Mouse (Mus musculus): ENCODE results near the gene Nfia. TPM values are rescaled to one million over a fixed set of nuclear protein-coding genes. Genes with fewer than 3 reads are reported as not detected.

The Nfia gene
- polyA plus RNA-seq, 1 experiment from 2014 or later = 37.2 TPM

GRCm38 (mm10) chr4:98060601-98061000 lies 288.1 kb downstream of the Nfia start:
- DNase-seq = no peak
- WGBS = 56% methylated on average over 1 of the region's 1 CpGs
- no peak for ATAC-seq (ENCODE audit: low FRiP score, low TSS enrichment)
- H3K9me3 ChIP-seq (ENCODE audit: control insufficient read depth, low read length) = no peaks in the 10 kb centered on the region
- H3K9ac ChIP-seq (replicated peaks; ENCODE audit: low read length) = no peak overlapping the region
- H3K4me1 ChIP-seq (ENCODE audit: control insufficient read depth, insufficient read depth, low read length) = no peaks in the 10 kb centered on the region
- H3K27ac ChIP-seq (replicated peaks; ENCODE audit: low read depth, low read length) = no peak overlapping the region
- H3K27me3 ChIP-seq (ENCODE audit: control insufficient read depth, insufficient read depth, low read length) = no peaks in the 10 kb centered on the region
- H3K4me3 ChIP-seq (replicated peaks; ENCODE audit: low read depth, low read length) = no peak overlapping the region
- peaks cover 5% of the 10 kb centered on the region; the same call in 1 of the 2 replicates for H3K36me3 ChIP-seq (ENCODE audit: control insufficient read depth, insufficient read depth, low read length)
- H3K4me2 ChIP-seq (ENCODE audit: low read length) = no peak overlapping the region

- Histone ChIP-seq H3K4me3 (replicated peaks; ENCODE audit: low read depth, low read length) (no peak overlapping the region), H3K9ac (replicated peaks; ENCODE audit: low read length) (no peak overlapping the region), H3K27ac (replicated peaks; ENCODE audit: low read depth, low read length) (no peak overlapping the region), H3K27me3 (ENCODE audit: control insufficient read depth, insufficient read depth, low read length) (no peaks in the 10 kb centered on the region), H3K36me3 (ENCODE audit: control insufficient read depth, insufficient read depth, low read length) (peaks cover 5% of the 10 kb centered on the region; the same call in 1 of the 2 replicates), H3K9me3 (ENCODE audit: control insufficient read depth, low read length) (no peaks in the 10 kb centered on the region), H3K4me2 (ENCODE audit: low read length) (no peak overlapping the region), H3K4me1 (ENCODE audit: control insufficient read depth, insufficient read depth, low read length) (no peaks in the 10 kb centered on the region)
- no peak for ATAC-seq (ENCODE audit: low FRiP score, low TSS enrichment)
- no peak for DNase-seq
- WGBS = 94% methylated on average over 1 of the region's 1 CpGs
Measured at GRCm38 (mm10) chr4:98061086-98061485, 288.6 kb downstream of the Nfia start.

GRCm38 (mm10) chr4:98063280-98063679 lies 290.7 kb downstream of the Nfia start:
- no peak overlapping the region for H3K9ac ChIP-seq (replicated peaks; ENCODE audit: low read length)
- H3K4me2 ChIP-seq (ENCODE audit: low read length) = no peak overlapping the region
- no peaks in the 10 kb centered on the region for H3K27me3 ChIP-seq (ENCODE audit: control insufficient read depth, insufficient read depth, low read length)
- no peaks in the 10 kb centered on the region for H3K9me3 ChIP-seq (ENCODE audit: control insufficient read depth, low read length)
- DNase-seq (no peak), ATAC-seq (ENCODE audit: low FRiP score, low TSS enrichment) (no peak)
- no peak overlapping the region for H3K4me3 ChIP-seq (replicated peaks; ENCODE audit: low read depth, low read length)
- 94% methylated on average over 3 of the region's 3 CpGs for WGBS
- H3K36me3 ChIP-seq (ENCODE audit: control insufficient read depth, insufficient read depth, low read length) = peaks cover 5% of the 10 kb centered on the region; the same call in 1 of the 2 replicates
- H3K4me1 ChIP-seq (ENCODE audit: control insufficient read depth, insufficient read depth, low read length) = no peaks in the 10 kb centered on the region
- H3K27ac ChIP-seq (replicated peaks; ENCODE audit: low read depth, low read length) = no peak overlapping the region

GRCm38 (mm10) chr4:98076106-98076505 lies 303.6 kb downstream of the Nfia start:
- Histone ChIP-seq H3K4me1 (ENCODE audit: control insufficient read depth, insufficient read depth, low read length) (no peaks in the 10 kb centered on the region), H3K4me3 (replicated peaks; ENCODE audit: low read depth, low read length) (no peak overlapping the region), H3K9ac (replicated peaks; ENCODE audit: low read length) (no peak overlapping the region), H3K36me3 (ENCODE audit: control insufficient read depth, insufficient read depth, low read length) (no peaks in the 10 kb centered on the region), H3K9me3 (ENCODE audit: control insufficient read depth, low read length) (no peaks in the 10 kb centered on the region), H3K4me2 (ENCODE audit: low read length) (no peak overlapping the region), H3K27me3 (ENCODE audit: control insufficient read depth, insufficient read depth, low read length) (no peaks in the 10 kb centered on the region), H3K27ac (replicated peaks; ENCODE audit: low read depth, low read length) (no peak overlapping the region)
- ATAC-seq (ENCODE audit: low FRiP score, low TSS enrichment) (no peak), DNase-seq (no peak)
- 87% methylated on average over 7 of the region's 7 CpGs for WGBS

- Histone ChIP-seq H3K4me3 (replicated peaks; ENCODE audit: low read depth, low read length) (no peak overlapping the region), H3K9ac (replicated peaks; ENCODE audit: low read length) (no peak overlapping the region), H3K27ac (replicated peaks; ENCODE audit: low read depth, low read length) (no peak overlapping the region), H3K36me3 (ENCODE audit: control insufficient read depth, insufficient read depth, low read length) (no peaks in the 10 kb centered on the region), H3K4me1 (ENCODE audit: control insufficient read depth, insufficient read depth, low read length) (no peaks in the 10 kb centered on the region), H3K27me3 (ENCODE audit: control insufficient read depth, insufficient read depth, low read length) (no peaks in the 10 kb centered on the region), H3K4me2 (ENCODE audit: low read length) (no peak overlapping the region), H3K9me3 (ENCODE audit: control insufficient read depth, low read length) (no peaks in the 10 kb centered on the region)
- no peak for ATAC-seq (ENCODE audit: low FRiP score, low TSS enrichment)
- 88% methylated on average over 7 of the region's 7 CpGs for WGBS
- DNase-seq = no peak
Measured at GRCm38 (mm10) chr4:98076624-98077023, 304.1 kb downstream of the Nfia start.

- no peaks in the 10 kb centered on the region for H3K9me3 ChIP-seq (ENCODE audit: control insufficient read depth, low read length)
- ATAC-seq (ENCODE audit: low FRiP score, low TSS enrichment) (no peak), DNase-seq (no peak)
- H3K4me1 ChIP-seq (ENCODE audit: control insufficient read depth, insufficient read depth, low read length) = no peaks in the 10 kb centered on the region
- no peak overlapping the region for H3K4me2 ChIP-seq (ENCODE audit: low read length)
- no peak overlapping the region for H3K9ac ChIP-seq (replicated peaks; ENCODE audit: low read length)
- no peaks in the 10 kb centered on the region for H3K27me3 ChIP-seq (ENCODE audit: control insufficient read depth, insufficient read depth, low read length)
- no peak overlapping the region for H3K4me3 ChIP-seq (replicated peaks; ENCODE audit: low read depth, low read length)
- 58% methylated on average over 1 of the region's 1 CpGs for WGBS
- H3K27ac ChIP-seq (replicated peaks; ENCODE audit: low read depth, low read length) = no peak overlapping the region
- no peaks in the 10 kb centered on the region for H3K36me3 ChIP-seq (ENCODE audit: control insufficient read depth, insufficient read depth, low read length)
Measured at GRCm38 (mm10) chr4:98080586-98080985, 308.1 kb downstream of the Nfia start.

GRCm38 (mm10) chr4:98081962-98082361 lies 309.4 kb downstream of the Nfia start:
- H3K4me2 ChIP-seq (ENCODE audit: low read length) = no peak overlapping the region
- H3K4me3 ChIP-seq (replicated peaks; ENCODE audit: low read depth, low read length) = no peak overlapping the region
- DNase-seq = no peak
- H3K27me3 ChIP-seq (ENCODE audit: control insufficient read depth, insufficient read depth, low read length) = no peaks in the 10 kb centered on the region
- no peaks in the 10 kb centered on the region for H3K4me1 ChIP-seq (ENCODE audit: control insufficient read depth, insufficient read depth, low read length)
- 46% methylated on average over 1 of the region's 1 CpGs for WGBS
- no peak overlapping the region for H3K9ac ChIP-seq (replicated peaks; ENCODE audit: low read length)
- H3K9me3 ChIP-seq (ENCODE audit: control insufficient read depth, low read length) = no peaks in the 10 kb centered on the region
- ATAC-seq (ENCODE audit: low FRiP score, low TSS enrichment) = no peak
- no peaks in the 10 kb centered on the region for H3K36me3 ChIP-seq (ENCODE audit: control insufficient read depth, insufficient read depth, low read length)
- H3K27ac ChIP-seq (replicated peaks; ENCODE audit: low read depth, low read length) = no peak overlapping the region

- no peak overlapping the region for H3K9ac ChIP-seq (replicated peaks; ENCODE audit: low read length)
- no peaks in the 10 kb centered on the region for H3K36me3 ChIP-seq (ENCODE audit: control insufficient read depth, insufficient read depth, low read length)
- WGBS = 92% methylated on average over 4 of the region's 4 CpGs
- H3K4me2 ChIP-seq (ENCODE audit: low read length) = no peak overlapping the region
- H3K4me1 ChIP-seq (ENCODE audit: control insufficient read depth, insufficient read depth, low read length) = no peaks in the 10 kb centered on the region
- H3K27ac ChIP-seq (replicated peaks; ENCODE audit: low read depth, low read length) = no peak overlapping the region
- H3K27me3 ChIP-seq (ENCODE audit: control insufficient read depth, insufficient read depth, low read length) = no peaks in the 10 kb centered on the region
- DNase-seq (no peak), ATAC-seq (ENCODE audit: low FRiP score, low TSS enrichment) (no peak)
- H3K4me3 ChIP-seq (replicated peaks; ENCODE audit: low read depth, low read length) = no peak overlapping the region
- no peaks in the 10 kb centered on the region for H3K9me3 ChIP-seq (ENCODE audit: control insufficient read depth, low read length)
Measured at GRCm38 (mm10) chr4:98082512-98082911, 310.0 kb downstream of the Nfia start.

- no peak for DNase-seq
- Histone ChIP-seq H3K9me3 (ENCODE audit: control insufficient read depth, low read length) (no peaks in the 10 kb centered on the region), H3K9ac (replicated peaks; ENCODE audit: low read length) (no peak overlapping the region), H3K4me3 (replicated peaks; ENCODE audit: low read depth, low read length) (no peak overlapping the region), H3K27ac (replicated peaks; ENCODE audit: low read depth, low read length) (no peak overlapping the region), H3K4me1 (ENCODE audit: control insufficient read depth, insufficient read depth, low read length) (no peaks in the 10 kb centered on the region), H3K4me2 (ENCODE audit: low read length) (no peak overlapping the region), H3K27me3 (ENCODE audit: control insufficient read depth, insufficient read depth, low read length) (no peaks in the 10 kb centered on the region), H3K36me3 (ENCODE audit: control insufficient read depth, insufficient read depth, low read length) (no peaks in the 10 kb centered on the region)
- no peak for ATAC-seq (ENCODE audit: low FRiP score, low TSS enrichment)
- WGBS = 91% methylated on average over 6 of the region's 6 CpGs
Measured at GRCm38 (mm10) chr4:98085060-98085459, 312.5 kb downstream of the Nfia start.

All from midbrain, embryonic 14.5 days (tissue).